ENCODE assay signal across 11 mouse cellular contexts in genomic region chrX:11800400-11800941, GRCm38 (mm10).
DNase-seq lines count a peak whose midpoint lies in the region; ATAC-seq and TF ChIP-seq lines count a peak whose summit lies in the region.
"Had no signal": no experiment of that assay in that cellular context is flagged by ENCODE, and none has a peak within 500 bp of the region (broad histone marks: within the 10 kb centered on the region; RNA-seq: fewer than 3 reads in every experiment).

No protein-coding gene starts in this region.

- no peaks in the 10 kb centered on the region for H3K27me3 ChIP-seq in lung, postnatal 0 days (replicated peaks; ENCODE audit: insufficient read depth, low read length)
- peaks cover 67% of the 10 kb centered on the region for H3K27me3 ChIP-seq in kidney, embryonic 15.5 days
- H3K27me3 ChIP-seq: Patski had no signal

- peak; percentile 20 for DNase-seq in gastrocnemius, adult 18-20 months (ENCODE audit: low spot score)
- no peak for DNase-seq in gastrocnemius, adult 8-10 months (ENCODE audit: low spot score in 2 of 2)
- DNase-seq in cerebellum, adult 9-10 months: peak; percentile 81
- peak; percentile 46 for DNase-seq in gastrocnemius, postnatal 25 days
- DNase-seq in retina, embryonic 14.5 days (ENCODE audit: low spot score): peak; percentile 47
- no peak for DNase-seq in kidney, postnatal 4 days
- DNase-seq in lung, postnatal 0 days (ENCODE audit: low spot score): no peak

- no peak for TF ChIP-seq EP300 in lung, postnatal 0 days (IDR thresholded peaks at IDR 0.05)

- H3K9ac ChIP-seq in lung, postnatal 0 days (replicated peaks; ENCODE audit: low read depth): no peak overlapping the region
- H3K9ac ChIP-seq in kidney, embryonic 15.5 days: no peak overlapping the region
- H3K9ac ChIP-seq: neural tube, embryonic 13.5 days had no signal

- no peaks in the 10 kb centered on the region for H3K36me3 ChIP-seq in lung, postnatal 0 days (ENCODE audit: insufficient read depth, low read length)
- no peaks in the 10 kb centered on the region for H3K36me3 ChIP-seq in kidney, embryonic 15.5 days
- H3K36me3 ChIP-seq: neural tube, embryonic 13.5 days had no signal

- TF ChIP-seq CTCF in lung, postnatal 0 days (IDR thresholded peaks at IDR 0.05): no peak

- no peak for ATAC-seq in lung, postnatal 0 days
- ATAC-seq in kidney, embryonic 15.5 days (replicated peaks; ENCODE audit: low FRiP score): no peak
- ATAC-seq: Patski had no signal

- H3K27ac ChIP-seq in lung, postnatal 0 days (ENCODE audit: low read length): no peak overlapping the region
- no peak overlapping the region for H3K27ac ChIP-seq in kidney, embryonic 15.5 days
- H3K27ac ChIP-seq: macrophage; neural tube, embryonic 13.5 days had no signal

- H3K4me3 ChIP-seq in lung, postnatal 0 days (ENCODE audit: low read depth, low read length): no peak overlapping the region
- H3K4me3 ChIP-seq in kidney, embryonic 15.5 days (replicated peaks): no peak overlapping the region
- H3K4me3 ChIP-seq: neural tube, embryonic 13.5 days had no signal

- no peaks in the 10 kb centered on the region for H3K9me3 ChIP-seq in lung, postnatal 0 days (ENCODE audit: low read length)
- H3K9me3 ChIP-seq in kidney, embryonic 15.5 days (replicated peaks): no peaks in the 10 kb centered on the region
- H3K9me3 ChIP-seq: neural tube, embryonic 13.5 days had no signal

- H3K4me2 ChIP-seq in lung, postnatal 0 days (replicated peaks; ENCODE audit: low read depth, low read length): no peak overlapping the region
- no peak overlapping the region for H3K4me2 ChIP-seq in kidney, embryonic 15.5 days
- H3K4me2 ChIP-seq: neural tube, embryonic 13.5 days had no signal

- no peaks in the 10 kb centered on the region for H3K4me1 ChIP-seq in lung, postnatal 0 days (ENCODE audit: insufficient read depth, low read depth, low read length)
- H3K4me1 ChIP-seq in kidney, embryonic 15.5 days: peaks cover 20% of the 10 kb centered on the region

- WGBS in lung, postnatal 0 days: 70% methylated on average over 16 of the region's 16 CpGs
- 70% methylated on average over 16 of the region's 16 CpGs for WGBS in kidney, embryonic 15.5 days

Comparison
In these comparisons a context has a peak if more than half of its experiments do, and no peak if none do; other contexts are left out.
1. DNase-seq: peak in gastrocnemius, adult 18-20 months (single experiment), cerebellum, adult 9-10 months (single experiment), gastrocnemius, postnatal 25 days (single experiment) and retina, embryonic 14.5 days (single experiment); none in gastrocnemius, adult 8-10 months (0 of 2), kidney, postnatal 4 days (0 of 2) and lung, postnatal 0 days (single experiment).